Mouse (Mus musculus): ENCODE results near the gene Myd88. TPM values are rescaled to one million over a fixed set of nuclear protein-coding genes. Genes with fewer than 3 reads are reported as not detected.

Myd88 gene
- polyA plus RNA-seq, 1 experiment: 6.2 TPM

- H3K36me3 ChIP-seq (ENCODE audit: control insufficient read depth, insufficient read depth, low read length, poor library complexity, severe bottlenecking): peaks cover 19% of the 10 kb centered on the region
Observed at GRCm38 (mm10) chr9:119305863-119306262, 35.3 kb downstream of the Myd88 start.

GRCm38 (mm10) chr9:119298563-119298962 lies 42.6 kb downstream of the Myd88 start:
- Histone ChIP-seq H3K9me3 (replicated peaks; ENCODE audit: control insufficient read depth, insufficient read depth, low read length, poor library complexity, severe bottlenecking) (no peaks in the 10 kb centered on the region), H3K4me1 (ENCODE audit: control insufficient read depth, insufficient read depth, low read length) (no peaks in the 10 kb centered on the region), H3K27ac (ENCODE audit: insufficient read depth, low read length) (no peak overlapping the region), H3K27me3 (ENCODE audit: control insufficient read depth, insufficient read depth, low read length, poor library complexity, severe bottlenecking) (no peaks in the 10 kb centered on the region), H3K9ac (ENCODE audit: low read depth, poor library complexity, severe bottlenecking) (no peak overlapping the region), H3K4me3 (ENCODE audit: low read depth, low read length) (no peak overlapping the region), H3K36me3 (ENCODE audit: control insufficient read depth, insufficient read depth, low read length, poor library complexity, severe bottlenecking) (peaks cover 20% of the 10 kb centered on the region)
- no peak for TF ChIP-seq CTCF (IDR thresholded peaks at IDR 0.05; ENCODE audit: low read depth, low read length)
- no peak for TF ChIP-seq EP300 (IDR thresholded peaks at IDR 0.05; ENCODE audit: insufficient read depth, low read depth, low read length)
- TF ChIP-seq POLR2A (IDR thresholded peaks at IDR 0.05; ENCODE audit: insufficient read depth, low read length): no peak

More at GRCm38 (mm10) chr9:119305863-119306262, 35.3 kb downstream of the Myd88 start:
- Histone ChIP-seq H3K27ac (ENCODE audit: insufficient read depth, low read length) (no peak overlapping the region), H3K4me1 (ENCODE audit: control insufficient read depth, insufficient read depth, low read length) (no peaks in the 10 kb centered on the region), H3K4me3 (ENCODE audit: low read depth, low read length) (no peak overlapping the region), H3K27me3 (ENCODE audit: control insufficient read depth, insufficient read depth, low read length, poor library complexity, severe bottlenecking) (no peaks in the 10 kb centered on the region), H3K9ac (ENCODE audit: low read depth, poor library complexity, severe bottlenecking) (no peak overlapping the region), H3K9me3 (replicated peaks; ENCODE audit: control insufficient read depth, insufficient read depth, low read length, poor library complexity, severe bottlenecking) (no peaks in the 10 kb centered on the region)
- no peak for TF ChIP-seq EP300 (IDR thresholded peaks at IDR 0.05; ENCODE audit: insufficient read depth, low read depth, low read length)
- TF ChIP-seq POLR2A (IDR thresholded peaks at IDR 0.05; ENCODE audit: insufficient read depth, low read length): no peak
- TF ChIP-seq CTCF (IDR thresholded peaks at IDR 0.05; ENCODE audit: low read depth, low read length): no peak

GRCm38 (mm10) chr9:119297696-119298095 lies 43.5 kb downstream of the Myd88 start:
- Histone ChIP-seq H3K27me3 (ENCODE audit: control insufficient read depth, insufficient read depth, low read length, poor library complexity, severe bottlenecking) (no peaks in the 10 kb centered on the region), H3K27ac (ENCODE audit: insufficient read depth, low read length) (no peak overlapping the region), H3K9me3 (replicated peaks; ENCODE audit: control insufficient read depth, insufficient read depth, low read length, poor library complexity, severe bottlenecking) (no peaks in the 10 kb centered on the region), H3K4me3 (ENCODE audit: low read depth, low read length) (no peak overlapping the region), H3K36me3 (ENCODE audit: control insufficient read depth, insufficient read depth, low read length, poor library complexity, severe bottlenecking) (peaks cover 19% of the 10 kb centered on the region), H3K9ac (ENCODE audit: low read depth, poor library complexity, severe bottlenecking) (no peak overlapping the region), H3K4me1 (ENCODE audit: control insufficient read depth, insufficient read depth, low read length) (no peaks in the 10 kb centered on the region)
- no peak for TF ChIP-seq POLR2A (IDR thresholded peaks at IDR 0.05; ENCODE audit: insufficient read depth, low read length)

- H3K9ac ChIP-seq (ENCODE audit: low read depth, poor library complexity, severe bottlenecking): no peak overlapping the region
- H3K4me1 ChIP-seq (ENCODE audit: control insufficient read depth, insufficient read depth, low read length): no peaks in the 10 kb centered on the region
- TF ChIP-seq EP300 (IDR thresholded peaks at IDR 0.05; ENCODE audit: insufficient read depth, low read depth, low read length) (no peak), POLR2A (IDR thresholded peaks at IDR 0.05; ENCODE audit: insufficient read depth, low read length) (no peak), CTCF (IDR thresholded peaks at IDR 0.05; ENCODE audit: low read depth, low read length) (no peak)
- H3K4me3 ChIP-seq (ENCODE audit: low read depth, low read length): no peak overlapping the region
- H3K36me3 ChIP-seq (ENCODE audit: control insufficient read depth, insufficient read depth, low read length, poor library complexity, severe bottlenecking): peaks cover 17% of the 10 kb centered on the region
- no peaks in the 10 kb centered on the region for H3K9me3 ChIP-seq (replicated peaks; ENCODE audit: control insufficient read depth, insufficient read depth, low read length, poor library complexity, severe bottlenecking)
- H3K27me3 ChIP-seq (ENCODE audit: control insufficient read depth, insufficient read depth, low read length, poor library complexity, severe bottlenecking): no peaks in the 10 kb centered on the region
- H3K27ac ChIP-seq (ENCODE audit: insufficient read depth, low read length): no peak overlapping the region
Observed at GRCm38 (mm10) chr9:119290791-119291190, 50.4 kb downstream of the Myd88 start.

Other genes with a start within 250 kb of the Myd88 start
- gene Plcd1, start 247.9 kb downstream of the Myd88 start, polyA plus RNA-seq (2011; ENCODE audit: insufficient read depth, insufficient read length, low read depth, missing spikeins): 22.0 and 23.2 TPM in 2 replicates
- gene Dlec1, start 238.9 kb downstream of the Myd88 start, polyA plus RNA-seq (2011; ENCODE audit: insufficient read depth, insufficient read length, low read depth, missing spikeins): 2.4 and 2.5 TPM in 2 replicates
- 0.78 and 2.1 TPM in 2 replicates for gene Acaa1b, start 184.3 kb downstream of the Myd88 start, polyA plus RNA-seq (2011; ENCODE audit: insufficient read depth, insufficient read length, low read depth, missing spikeins)
- gene Gm47289, start 182.2 kb downstream of the Myd88 start, polyA plus RNA-seq (2011; ENCODE audit: insufficient read depth, insufficient read length, low read depth, missing spikeins): not detected in 2 replicates
- gene Slc22a13, start 132.3 kb downstream of the Myd88 start, polyA plus RNA-seq (2011; ENCODE audit: insufficient read depth, insufficient read length, low read depth, missing spikeins): 0.34 TPM in 1 of 2 replicates, not detected in the other
- 85.3 and 86.3 TPM in 2 replicates for gene Oxsr1, start 19.0 kb downstream of the Myd88 start, polyA plus RNA-seq (2011; ENCODE audit: insufficient read depth, insufficient read length, low read depth, missing spikeins)
- gene Acaa1a, start 1.7 kb downstream of the Myd88 start, polyA plus RNA-seq (2011; ENCODE audit: insufficient read depth, insufficient read length, low read depth, missing spikeins): 20.7 and 23.9 TPM in 2 replicates
- 7.8 and 7.9 TPM in 2 replicates for gene Xylb, start 16.0 kb upstream of the Myd88 start, polyA plus RNA-seq (2011; ENCODE audit: insufficient read depth, insufficient read length, low read depth, missing spikeins)
- not detected in 2 replicates for gene Slc22a14, start 24.1 kb upstream of the Myd88 start, polyA plus RNA-seq (2011; ENCODE audit: insufficient read depth, insufficient read length, low read depth, missing spikeins)
- 52.1 and 54.3 TPM in 2 replicates for gene Acvr2b, start 60.7 kb upstream of the Myd88 start, polyA plus RNA-seq (2011; ENCODE audit: insufficient read depth, insufficient read length, low read depth, missing spikeins)
- 10.5 and 11.0 TPM in 2 replicates for gene Exog, start 103.5 kb upstream of the Myd88 start, polyA plus RNA-seq (2011; ENCODE audit: insufficient read depth, insufficient read length, low read depth, missing spikeins)
- gene Scn5a, start 237.6 kb upstream of the Myd88 start, polyA plus RNA-seq (2011; ENCODE audit: insufficient read depth, insufficient read length, low read depth, missing spikeins): 0.49 and 1.2 TPM in 2 replicates

Data from ES-Bruce4 (cell line).